Mouse (Mus musculus): ENCODE measurements at regions not wholly inside any gene's neighbourhood (a gene's known extent, or its start where the extent isn't known, plus 50 kb on each side); places are given as distances from the start of the nearest gene placed in this dataset.

DNA sequence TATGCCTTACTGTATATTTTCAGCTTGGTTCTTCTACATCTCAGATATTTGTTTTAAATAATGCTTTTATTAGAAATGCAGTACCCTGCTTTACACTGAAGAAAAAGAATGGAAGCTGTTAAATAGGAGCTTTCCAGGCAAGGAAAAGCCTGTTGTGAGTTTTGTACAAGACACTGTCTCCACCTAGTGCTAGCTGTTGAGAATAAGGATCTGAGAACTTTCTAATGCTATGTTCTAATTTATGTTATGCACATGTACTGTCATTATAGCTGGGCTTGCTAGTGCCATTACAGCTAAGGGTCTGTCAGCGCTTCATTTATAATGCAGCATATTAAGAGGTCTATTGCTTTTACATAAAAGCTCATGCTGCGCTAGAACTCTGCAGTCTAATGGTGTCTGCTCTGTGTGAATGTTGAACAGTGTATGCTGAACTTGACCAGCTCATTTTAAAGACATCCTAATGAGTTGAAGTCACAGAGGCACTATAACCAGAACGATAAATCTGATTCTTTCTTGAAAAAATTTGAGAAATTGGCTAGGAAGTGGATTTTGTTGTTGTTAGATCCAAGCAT lies 315.4 kb upstream of the Dnajc24 start:
- Histone ChIP-seq H3K4me2 (ENCODE audit: low read length) (no peak overlapping the region), H3K27me3 (ENCODE audit: insufficient read depth, low read length) (no peaks in the 10 kb centered on the region), H3K27ac (no peak overlapping the region), H3K4me1 (replicated peaks; ENCODE audit: insufficient read depth, low read length) (no peaks in the 10 kb centered on the region), H3K36me3 (ENCODE audit: insufficient read depth, low read length) (no peaks in the 10 kb centered on the region), H3K9ac (ENCODE audit: low read depth, low read length) (no peak overlapping the region), H3K4me3 (replicated peaks; ENCODE audit: low read depth, low read length) (no peak overlapping the region), H3K9me3 (replicated peaks; ENCODE audit: low read length) (no peaks in the 10 kb centered on the region)
- TF ChIP-seq CTCF (IDR thresholded peaks at IDR 0.05; ENCODE audit: low read depth), result peak; percentile 43; the same call in 1 of the 2 replicates
- peak; percentile 36 for DNase-seq (ENCODE audit: low spot score)
- ATAC-seq (replicated peaks; ENCODE audit: low FRiP score, low read depth), result no peak
- WGBS, result 86% methylated on average over 3 of the region's 3 CpGs

DNA sequence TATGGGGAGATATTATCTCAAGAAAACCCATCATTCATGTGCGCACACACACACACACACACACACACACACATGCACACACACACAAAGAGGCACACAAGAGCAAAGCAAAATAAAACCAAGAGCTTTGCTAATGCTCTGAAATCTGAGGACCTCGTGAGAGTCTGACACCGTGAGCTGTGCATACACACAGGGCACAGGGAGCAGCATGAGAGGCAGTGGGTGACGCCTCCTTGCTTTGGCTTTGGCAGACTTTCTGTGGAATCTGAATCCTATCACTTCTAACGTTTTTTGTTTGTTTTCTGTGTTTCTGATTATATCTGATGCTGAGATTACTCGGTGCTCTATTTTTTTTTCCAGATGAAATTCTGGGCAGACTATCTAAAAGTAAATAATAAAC lies 343.4 kb upstream of the Dnajc24 start:
- H3K4me3 ChIP-seq (replicated peaks; ENCODE audit: low read depth, low read length), result no peak overlapping the region
- no peak overlapping the region for H3K27ac ChIP-seq
- no peak for TF ChIP-seq CTCF (IDR thresholded peaks at IDR 0.05; ENCODE audit: low read depth)
- H3K9me3 ChIP-seq (replicated peaks; ENCODE audit: low read length), result no peaks in the 10 kb centered on the region
- no peak overlapping the region for H3K9ac ChIP-seq (ENCODE audit: low read depth, low read length)
- no peaks in the 10 kb centered on the region for H3K36me3 ChIP-seq (ENCODE audit: insufficient read depth, low read length)
- no peak for DNase-seq (ENCODE audit: low spot score)
- 53% methylated on average over 6 of the region's 6 CpGs for WGBS
- no peak overlapping the region for H3K4me2 ChIP-seq (ENCODE audit: low read length)
- ATAC-seq (replicated peaks; ENCODE audit: low FRiP score, low read depth), result no peak
- no peaks in the 10 kb centered on the region for H3K27me3 ChIP-seq (ENCODE audit: insufficient read depth, low read length)
- no peaks in the 10 kb centered on the region for H3K4me1 ChIP-seq (replicated peaks; ENCODE audit: insufficient read depth, low read length)

DNA sequence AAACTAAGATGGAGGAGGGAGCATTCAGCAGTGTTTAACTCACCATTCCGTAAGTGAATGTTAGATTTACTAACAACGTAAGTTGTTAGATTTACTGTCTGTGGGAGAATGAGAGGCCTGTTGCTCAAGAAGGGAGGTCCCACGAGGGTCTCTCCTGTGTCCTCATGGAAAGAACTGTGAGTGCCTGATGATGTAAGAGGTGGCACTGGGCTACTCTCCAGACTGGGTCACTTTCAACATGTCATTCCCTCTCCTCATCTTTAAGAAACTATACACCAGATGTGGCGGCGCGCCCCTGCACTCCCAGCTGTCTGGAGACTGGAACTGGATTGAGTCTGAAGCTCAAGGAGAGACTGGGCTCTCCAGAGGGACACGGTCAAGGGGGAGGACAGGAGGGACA lies 343.9 kb upstream of the Dnajc24 start:
- Histone ChIP-seq H3K9ac (ENCODE audit: low read depth, low read length) (no peak overlapping the region), H3K4me3 (replicated peaks; ENCODE audit: low read depth, low read length) (no peak overlapping the region), H3K9me3 (replicated peaks; ENCODE audit: low read length) (no peaks in the 10 kb centered on the region), H3K4me1 (replicated peaks; ENCODE audit: insufficient read depth, low read length) (no peaks in the 10 kb centered on the region), H3K36me3 (ENCODE audit: insufficient read depth, low read length) (no peaks in the 10 kb centered on the region), H3K4me2 (ENCODE audit: low read length) (no peak overlapping the region), H3K27ac (no peak overlapping the region), H3K27me3 (ENCODE audit: insufficient read depth, low read length) (no peaks in the 10 kb centered on the region)
- DNase-seq (ENCODE audit: low spot score) (no peak), ATAC-seq (replicated peaks; ENCODE audit: low FRiP score, low read depth) (no peak)
- WGBS, result 68% methylated on average over 7 of the region's 7 CpGs
- no peak for TF ChIP-seq CTCF (IDR thresholded peaks at IDR 0.05; ENCODE audit: low read depth)

DNA sequence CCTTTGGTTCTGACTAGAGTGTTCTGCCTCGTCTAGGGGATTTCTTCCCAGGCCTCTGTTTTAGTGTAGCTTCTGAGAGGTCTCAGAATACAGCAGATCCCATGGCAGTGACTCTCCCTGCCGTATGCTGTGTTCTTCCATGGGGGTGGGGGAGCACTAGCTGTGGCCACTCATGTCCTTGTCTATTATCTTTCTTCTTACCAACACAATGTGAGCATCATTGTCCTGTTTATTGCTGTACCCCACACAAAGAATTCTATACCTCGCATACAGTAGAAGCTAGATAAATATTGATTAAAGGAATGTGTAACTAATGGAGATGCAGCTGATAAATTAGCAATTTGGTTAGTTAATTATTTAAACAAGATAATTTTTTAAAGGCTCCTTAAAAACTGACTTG lies 337.5 kb upstream of the Mpped2 start:
- WGBS, result 75% methylated on average over 3 of the region's 3 CpGs
- DNase-seq (ENCODE audit: low spot score), result no peak
- TF ChIP-seq CTCF (IDR thresholded peaks at IDR 0.05; ENCODE audit: low read depth), result no peak
- no peaks in the 10 kb centered on the region for H3K9me3 ChIP-seq (replicated peaks; ENCODE audit: low read length)
- ATAC-seq (replicated peaks; ENCODE audit: low FRiP score, low read depth), result 0 out of 2 replicates have a peak, but pooled peaks have one; percentile 40
- no peak overlapping the region for H3K4me3 ChIP-seq (replicated peaks; ENCODE audit: low read depth, low read length)
- H3K4me1 ChIP-seq (replicated peaks; ENCODE audit: insufficient read depth, low read length), result no peaks in the 10 kb centered on the region
- no peak overlapping the region for H3K4me2 ChIP-seq (ENCODE audit: low read length)
- H3K27me3 ChIP-seq (ENCODE audit: insufficient read depth, low read length), result no peaks in the 10 kb centered on the region
- no peak overlapping the region for H3K9ac ChIP-seq (ENCODE audit: low read depth, low read length)
- no peak overlapping the region for H3K27ac ChIP-seq
- H3K36me3 ChIP-seq (ENCODE audit: insufficient read depth, low read length), result no peaks in the 10 kb centered on the region

DNA sequence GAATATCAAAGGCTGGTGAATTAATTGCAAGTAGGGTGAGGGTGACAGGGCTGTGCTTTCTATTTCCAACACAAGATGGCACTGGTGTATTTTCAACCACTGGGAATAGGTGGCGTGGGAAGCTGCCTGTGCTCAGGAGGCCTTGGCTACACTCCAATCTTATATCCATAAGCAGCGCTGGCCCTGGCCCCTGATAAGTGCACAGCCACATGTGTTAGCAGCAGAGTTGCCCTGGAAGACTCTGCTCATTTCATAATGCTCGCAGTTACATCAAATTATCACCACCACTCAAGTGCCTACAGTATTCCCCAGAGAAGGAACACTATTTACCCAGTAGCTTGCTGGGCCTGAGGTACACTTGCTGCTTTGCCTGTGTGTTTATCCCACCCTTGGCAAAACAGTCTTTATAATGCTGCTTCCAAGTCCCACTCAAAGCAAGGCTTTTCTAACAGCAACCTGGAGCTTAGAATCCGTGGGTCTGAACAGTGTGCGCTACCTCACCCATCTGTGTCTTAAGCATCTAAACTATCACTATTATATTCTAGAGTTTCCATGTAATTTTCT lies 337.0 kb upstream of the Mpped2 start:
- Histone ChIP-seq H3K27me3 (ENCODE audit: insufficient read depth, low read length) (no peaks in the 10 kb centered on the region), H3K27ac (no peak overlapping the region), H3K4me1 (replicated peaks; ENCODE audit: insufficient read depth, low read length) (no peaks in the 10 kb centered on the region), H3K9me3 (replicated peaks; ENCODE audit: low read length) (no peaks in the 10 kb centered on the region), H3K4me2 (ENCODE audit: low read length) (no peak overlapping the region), H3K4me3 (replicated peaks; ENCODE audit: low read depth, low read length) (no peak overlapping the region), H3K36me3 (ENCODE audit: insufficient read depth, low read length) (no peaks in the 10 kb centered on the region), H3K9ac (ENCODE audit: low read depth, low read length) (no peak overlapping the region)
- DNase-seq (ENCODE audit: low spot score), result peak; percentile 89
- WGBS, result 42% methylated on average over 5 of the region's 5 CpGs
- peak; percentile 89 for ATAC-seq (replicated peaks; ENCODE audit: low FRiP score, low read depth)
- peak; percentile 90 for TF ChIP-seq CTCF (IDR thresholded peaks at IDR 0.05; ENCODE audit: low read depth)

DNA sequence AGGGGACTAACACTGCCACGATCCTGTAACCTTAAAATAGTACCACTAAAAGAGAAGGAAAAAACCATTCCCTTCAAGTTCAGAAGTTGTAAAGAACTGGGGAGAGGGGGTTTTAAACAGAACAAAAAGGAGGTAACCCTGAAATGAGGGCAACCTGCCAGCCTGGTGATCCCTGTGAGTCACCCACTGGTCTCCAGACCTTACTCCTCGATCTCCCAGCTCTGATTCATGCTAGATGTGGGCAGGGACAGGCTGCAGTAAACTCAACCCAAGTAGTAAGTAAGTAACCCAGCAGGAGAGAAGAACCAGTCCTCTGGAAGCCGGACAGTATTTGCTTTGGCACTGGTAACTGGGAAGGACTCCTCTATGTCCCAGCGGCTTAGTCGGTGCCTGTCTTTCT lies 324.4 kb upstream of the Mpped2 start:
- WGBS, result 66% methylated on average over 5 of the region's 5 CpGs
- no peak for TF ChIP-seq CTCF (IDR thresholded peaks at IDR 0.05; ENCODE audit: low read depth)
- H3K9ac ChIP-seq (ENCODE audit: low read depth, low read length), result no peak overlapping the region
- no peaks in the 10 kb centered on the region for H3K27me3 ChIP-seq (ENCODE audit: insufficient read depth, low read length)
- H3K9me3 ChIP-seq (replicated peaks; ENCODE audit: low read length), result no peaks in the 10 kb centered on the region
- no peak overlapping the region for H3K27ac ChIP-seq
- DNase-seq (ENCODE audit: low spot score) (no peak), ATAC-seq (replicated peaks; ENCODE audit: low FRiP score, low read depth) (no peak)
- no peaks in the 10 kb centered on the region for H3K4me1 ChIP-seq (replicated peaks; ENCODE audit: insufficient read depth, low read length)
- no peak overlapping the region for H3K4me3 ChIP-seq (replicated peaks; ENCODE audit: low read depth, low read length)
- H3K36me3 ChIP-seq (ENCODE audit: insufficient read depth, low read length), result no peaks in the 10 kb centered on the region
- H3K4me2 ChIP-seq (ENCODE audit: low read length), result no peak overlapping the region
